Comparison of ENCODE assay signal across 19 mouse cellular contexts in genomic region chr7:27119676-27120075, GRCm38 (mm10). TPM values are rescaled to one million over a fixed set of nuclear protein-coding genes. Genes with fewer than 3 reads are reported as not detected.
DNase-seq lines count a peak whose midpoint lies in the region; ATAC-seq and TF ChIP-seq lines count a peak whose summit lies in the region.
"Had no signal": no experiment of that assay in that cellular context is flagged by ENCODE, and none has a peak within 500 bp of the region (broad histone marks: within the 10 kb centered on the region; RNA-seq: fewer than 3 reads in every experiment).

Cyp2f2 (plus strand) TSS chr7:27119909.

- no peak within 1 kb of the TSS for H3K4me3 ChIP-seq in lung, embryonic 15.5 days
- peak within 1 kb of the TSS; percentile 17; the same call in 1 of the 2 replicates for H3K4me3 ChIP-seq in stomach, postnatal 0 days (ENCODE audit: low read depth, low read length)
- H3K4me3 ChIP-seq in midbrain, embryonic 10.5 days, result no peak within 1 kb of the TSS
- H3K4me3 ChIP-seq in forebrain, embryonic 14.5 days (ENCODE audit: low read depth, low read length), result no peak within 1 kb of the TSS
- H3K4me3 ChIP-seq: forebrain, embryonic 12.5 days; intestine, embryonic 15.5 days had no signal

- H3K27ac ChIP-seq in lung, embryonic 15.5 days, result peak within 1 kb of the TSS; percentile 66
- no peak within 1 kb of the TSS; the same call in 1 of the 2 replicates for H3K27ac ChIP-seq in stomach, postnatal 0 days (replicated peaks)
- H3K27ac ChIP-seq in midbrain, embryonic 10.5 days (replicated peaks), result no peak within 1 kb of the TSS
- H3K27ac ChIP-seq in forebrain, embryonic 14.5 days (ENCODE audit: low read depth, low read length), result no peak within 1 kb of the TSS
- H3K27ac ChIP-seq: forebrain, embryonic 12.5 days; intestine, embryonic 15.5 days; macrophage had no signal

- no peak for TF ChIP-seq CTCF in stomach, postnatal 0 days (IDR thresholded peaks at IDR 0.05; ENCODE audit: low read depth)

- H3K4me2 ChIP-seq in lung, embryonic 15.5 days, result no peak within 1 kb of the TSS
- peak within 1 kb of the TSS; percentile 25; the same call in 1 of the 2 replicates for H3K4me2 ChIP-seq in stomach, postnatal 0 days (replicated peaks; ENCODE audit: low read depth)
- no peak within 1 kb of the TSS for H3K4me2 ChIP-seq in forebrain, embryonic 14.5 days (ENCODE audit: low read length)
- H3K4me2 ChIP-seq: forebrain, embryonic 12.5 days; intestine, embryonic 15.5 days had no signal

- no peaks in the 10 kb centered on the region for H3K27me3 ChIP-seq in lung, embryonic 15.5 days
- H3K27me3 ChIP-seq in stomach, postnatal 0 days (ENCODE audit: control insufficient read depth, insufficient read depth, low read length), result no peaks in the 10 kb centered on the region
- no peaks in the 10 kb centered on the region for H3K27me3 ChIP-seq in midbrain, embryonic 10.5 days (ENCODE audit: low read depth, poor library complexity, severe bottlenecking)
- H3K27me3 ChIP-seq in forebrain, embryonic 14.5 days (replicated peaks; ENCODE audit: control insufficient read depth, insufficient read depth, low read length), result no peaks in the 10 kb centered on the region
- H3K27me3 ChIP-seq: forebrain, embryonic 12.5 days; intestine, embryonic 15.5 days had no signal

- ATAC-seq in lung, embryonic 15.5 days (ENCODE audit: borderline replicate concordance, extremely low read depth, low FRiP score, low TSS enrichment), result no peak
- 0 out of 2 replicates have a peak, but pooled peaks have one; percentile 18 for ATAC-seq in stomach, postnatal 0 days (ENCODE audit: low FRiP score, low TSS enrichment)
- ATAC-seq in forebrain, embryonic 14.5 days, result no peak
- ATAC-seq: CD4-positive, CD25-positive, alpha-beta regulatory T cell, adult 4 months; intestine, embryonic 15.5 days had no signal

- H3K36me3 ChIP-seq in lung, embryonic 15.5 days, result no peaks in the 10 kb centered on the region
- H3K36me3 ChIP-seq in stomach, postnatal 0 days (ENCODE audit: control insufficient read depth, insufficient read depth, low read length), result no peaks in the 10 kb centered on the region
- no peaks in the 10 kb centered on the region for H3K36me3 ChIP-seq in midbrain, embryonic 10.5 days
- H3K36me3 ChIP-seq in forebrain, embryonic 14.5 days (ENCODE audit: control insufficient read depth, insufficient read depth, low read length), result no peaks in the 10 kb centered on the region
- H3K36me3 ChIP-seq: forebrain, embryonic 12.5 days; intestine, embryonic 15.5 days had no signal

- H3K9me3 ChIP-seq in lung, embryonic 15.5 days, result no peaks in the 10 kb centered on the region
- H3K9me3 ChIP-seq in stomach, postnatal 0 days (ENCODE audit: control insufficient read depth, low read length), result no peaks in the 10 kb centered on the region
- no peaks in the 10 kb centered on the region for H3K9me3 ChIP-seq in midbrain, embryonic 10.5 days (replicated peaks)
- H3K9me3 ChIP-seq in forebrain, embryonic 14.5 days (replicated peaks; ENCODE audit: control insufficient read depth, low read length), result no peaks in the 10 kb centered on the region
- H3K9me3 ChIP-seq: forebrain, embryonic 12.5 days; intestine, embryonic 15.5 days had no signal

- no peak for DNase-seq in thymus, postnatal 0 days (ENCODE audit: low spot score)
- DNase-seq in thymus, postnatal 4 days, result no peak
- DNase-seq in adrenal gland, postnatal 36 days, result peak; percentile 54 to 76
- DNase-seq in stomach, postnatal 0 days (ENCODE audit: low spot score), result no peak
- DNase-seq in midbrain, embryonic 10.5 days (ENCODE audit: low spot score), result no peak
- no peak for DNase-seq in forebrain, embryonic 14.5 days (ENCODE audit: low spot score)
- DNase-seq: cerebellum, adult 9-11 months; gastrocnemius, postnatal 25 days; kidney, postnatal 14 days; midbrain, embryonic 14.5 days had no signal

- no peak for TF ChIP-seq EP300 in stomach, postnatal 0 days (optimal IDR thresholded peaks at IDR 0.05)

- no peak within 1 kb of the TSS for H3K9ac ChIP-seq in lung, embryonic 15.5 days
- no peak within 1 kb of the TSS for H3K9ac ChIP-seq in stomach, postnatal 0 days (ENCODE audit: low read length)
- no peak within 1 kb of the TSS for H3K9ac ChIP-seq in forebrain, embryonic 14.5 days (ENCODE audit: low read length)
- H3K9ac ChIP-seq: forebrain, embryonic 12.5 days; intestine, embryonic 15.5 days had no signal

- H3K4me1 ChIP-seq in lung, embryonic 15.5 days, result peaks cover 8% of the 10 kb centered on the region; the same call in 1 of the 2 replicates
- H3K4me1 ChIP-seq in stomach, postnatal 0 days (replicated peaks; ENCODE audit: control insufficient read depth, insufficient read depth), result no peaks in the 10 kb centered on the region
- peaks cover 4% of the 10 kb centered on the region; the same call in 1 of the 2 replicates for H3K4me1 ChIP-seq in midbrain, embryonic 10.5 days
- H3K4me1 ChIP-seq in forebrain, embryonic 14.5 days (ENCODE audit: control insufficient read depth, insufficient read depth, low read length), result no peaks in the 10 kb centered on the region
- H3K4me1 ChIP-seq: forebrain, embryonic 12.5 days; intestine, embryonic 15.5 days had no signal

RNA-seq across cellular contexts. Expression of gene Cyp2f2, which starts in this region (rescaled TPM):
- 2.0 and 10.5 TPM in 2 replicates for polyA plus RNA-seq in thymus, postnatal 0 days (2015; fragmentation: Nextera tagmentation; extraction: Ambion mirVana)
- total RNA-seq in adrenal gland, postnatal 36 days (2021), result 100 to 1,000 TPM in 1 of 2 experiments, 1 to 10 TPM in 1; 1.7 to 817 TPM
- polyA plus RNA-seq in lung, embryonic 15.5 days (2015; fragmentation: Nextera tagmentation; extraction: Ambion mirVana), result 42.3 and 50.3 TPM in 2 replicates
- polyA plus RNA-seq in stomach, postnatal 0 days (2015; fragmentation: Nextera tagmentation; extraction: Ambion mirVana), result 108 and 155 TPM in 2 replicates
- polyA plus RNA-seq in midbrain, embryonic 10.5 days (2016; fragmentation: Nextera tagmentation; extraction: Ambion mirVana), result not detected in 2 replicates
- not detected in 2 replicates for polyA plus RNA-seq in forebrain, embryonic 14.5 days (2014; fragmentation: Nextera tagmentation; extraction: Ambion mirVana)
- total RNA-seq: layer of hippocampus, postnatal 14 days had no signal
- polyA plus RNA-seq: CD4-positive, CD25-positive, alpha-beta regulatory T cell, adult 4 months; forebrain, embryonic 12.5 days; hindbrain, embryonic 11.5 days; limb, embryonic 11.5 days; macrophage; midbrain, embryonic 14.5 days; neural tube, embryonic 11.5 days had no signal

Comparison
In these comparisons a context has a peak if more than half of its experiments do, and no peak if none do; other contexts are left out.
1. DNase-seq: peak in adrenal gland, postnatal 36 days (2 of 2); none in thymus, postnatal 0 days (single experiment), thymus, postnatal 4 days (single experiment), stomach, postnatal 0 days (single experiment), midbrain, embryonic 10.5 days (single experiment) and forebrain, embryonic 14.5 days (single experiment).